Mouse (Mus musculus): ENCODE data around the gene Tmem181a. TPM values are rescaled to one million over a fixed set of nuclear protein-coding genes. Genes with fewer than 3 reads are reported as not detected.
"Not testable (repeated sequence)": the region's sequence is repeated elsewhere in the genome, so short reads cannot be mapped to it uniquely, and the experiment has no call there.

Gene Tmem181a
- polyA plus RNA-seq, 1 experiment from 2014 or later = 25.3 TPM

GRCm38 (mm10) chr17:6279772-6280171 lies 23.1 kb downstream of the Tmem181a start:
- not testable (repeated sequence) for ATAC-seq (ENCODE audit: insufficient number of reproducible peaks, insufficient read depth, low FRiP score, low TSS enrichment); H3K9ac ChIP-seq; H3K27ac ChIP-seq; H3K9me3 ChIP-seq; H3K36me3 ChIP-seq; H3K4me3 ChIP-seq; H3K4me1 ChIP-seq; H3K4me2 ChIP-seq (replicated peaks); H3K27me3 ChIP-seq
- WGBS = 89% methylated on average over 10 of the region's 10 CpGs

DNA sequence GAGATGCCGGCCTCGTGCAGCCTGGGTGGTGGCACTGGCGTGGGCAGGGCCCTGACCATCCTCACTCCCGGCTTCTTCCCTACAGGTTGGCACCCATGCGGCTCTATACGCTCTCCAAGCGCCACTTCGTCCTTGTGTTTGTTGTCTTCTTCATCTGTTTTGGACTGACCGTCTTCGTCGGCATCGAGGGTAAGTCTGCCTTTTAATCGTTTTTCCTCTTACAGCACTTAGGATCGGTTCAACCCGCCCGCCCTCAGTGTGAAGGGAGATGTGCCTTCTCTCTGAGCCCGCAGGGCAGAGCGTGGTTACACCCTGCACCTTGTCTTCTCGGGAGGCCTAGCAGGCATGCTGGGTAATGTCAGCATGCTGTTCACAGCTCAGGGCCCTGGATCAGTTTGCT lies 23.9 kb downstream of the Tmem181a start:
- not testable (repeated sequence) for H3K4me3 ChIP-seq; ATAC-seq (ENCODE audit: insufficient number of reproducible peaks, insufficient read depth, low FRiP score, low TSS enrichment); H3K9ac ChIP-seq; H3K4me1 ChIP-seq; H3K27me3 ChIP-seq; H3K36me3 ChIP-seq; H3K4me2 ChIP-seq (replicated peaks); H3K9me3 ChIP-seq; H3K27ac ChIP-seq
- 91% methylated on average over 17 of the region's 19 CpGs for WGBS

DNA sequence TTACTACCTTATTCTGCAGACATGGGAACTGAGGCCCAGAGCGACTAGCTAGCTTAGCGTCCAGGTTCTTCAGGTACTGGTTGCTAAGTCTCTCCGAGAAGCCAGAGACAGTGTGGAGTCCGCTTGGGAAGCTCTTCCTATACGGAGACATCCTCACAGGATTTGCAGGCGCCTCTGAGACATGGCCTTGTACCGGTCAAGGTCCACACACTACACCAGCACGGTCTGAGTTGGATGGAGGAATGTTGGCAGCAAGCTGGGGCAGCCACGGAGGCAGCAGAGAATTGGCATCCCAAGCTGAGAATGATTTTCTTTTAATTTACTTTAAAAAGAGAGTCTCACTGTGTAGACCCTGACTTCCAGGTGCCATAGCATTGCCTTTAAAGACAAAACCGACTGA lies 26.5 kb downstream of the Tmem181a start:
- H3K4me3 ChIP-seq; H3K27ac ChIP-seq; H3K4me1 ChIP-seq; H3K27me3 ChIP-seq; H3K4me2 ChIP-seq (replicated peaks); H3K9ac ChIP-seq; ATAC-seq (ENCODE audit: insufficient number of reproducible peaks, insufficient read depth, low FRiP score, low TSS enrichment); H3K9me3 ChIP-seq; H3K36me3 ChIP-seq: not testable (repeated sequence)
- WGBS = 95% methylated on average over 8 of the region's 10 CpGs

GRCm38 (mm10) chr17:6286169-6286568 lies 29.5 kb downstream of the Tmem181a start:
- WGBS = 90% methylated on average over 5 of the region's 5 CpGs
- not testable (repeated sequence) for H3K4me1 ChIP-seq; H3K27me3 ChIP-seq; H3K4me2 ChIP-seq (replicated peaks); H3K27ac ChIP-seq; H3K36me3 ChIP-seq; ATAC-seq (ENCODE audit: insufficient number of reproducible peaks, insufficient read depth, low FRiP score, low TSS enrichment); H3K9ac ChIP-seq; H3K9me3 ChIP-seq; H3K4me3 ChIP-seq

- not testable (repeated sequence) for H3K27me3 ChIP-seq; ATAC-seq (ENCODE audit: insufficient number of reproducible peaks, insufficient read depth, low FRiP score, low TSS enrichment); H3K9ac ChIP-seq; H3K4me1 ChIP-seq; H3K9me3 ChIP-seq; H3K4me2 ChIP-seq (replicated peaks); H3K27ac ChIP-seq; H3K36me3 ChIP-seq; H3K4me3 ChIP-seq
- WGBS = 91% methylated on average over 12 of the region's 12 CpGs
Measured at GRCm38 (mm10) chr17:6289045-6289444, 32.4 kb downstream of the Tmem181a start.

GRCm38 (mm10) chr17:6293882-6294281 lies 37.2 kb downstream of the Tmem181a start:
- 100% methylated on average over 1 of the region's 5 CpGs for WGBS
- not testable (repeated sequence) for H3K27ac ChIP-seq; H3K4me2 ChIP-seq (replicated peaks); H3K4me3 ChIP-seq; H3K9ac ChIP-seq; H3K4me1 ChIP-seq; H3K9me3 ChIP-seq; H3K36me3 ChIP-seq; H3K27me3 ChIP-seq
- peak; percentile 45; the same call in 1 of the 2 replicates for ATAC-seq (ENCODE audit: insufficient number of reproducible peaks, insufficient read depth, low FRiP score, low TSS enrichment)

GRCm38 (mm10) chr17:6297060-6297795 lies 40.6 kb downstream of the Tmem181a start:
- not testable (repeated sequence) for H3K27me3 ChIP-seq; H3K4me1 ChIP-seq; H3K9me3 ChIP-seq; H3K4me2 ChIP-seq (replicated peaks); H3K4me3 ChIP-seq; ATAC-seq (ENCODE audit: insufficient number of reproducible peaks, insufficient read depth, low FRiP score, low TSS enrichment); H3K27ac ChIP-seq; H3K36me3 ChIP-seq; H3K9ac ChIP-seq
- WGBS = 83% methylated on average over 9 of the region's 15 CpGs

DNA sequence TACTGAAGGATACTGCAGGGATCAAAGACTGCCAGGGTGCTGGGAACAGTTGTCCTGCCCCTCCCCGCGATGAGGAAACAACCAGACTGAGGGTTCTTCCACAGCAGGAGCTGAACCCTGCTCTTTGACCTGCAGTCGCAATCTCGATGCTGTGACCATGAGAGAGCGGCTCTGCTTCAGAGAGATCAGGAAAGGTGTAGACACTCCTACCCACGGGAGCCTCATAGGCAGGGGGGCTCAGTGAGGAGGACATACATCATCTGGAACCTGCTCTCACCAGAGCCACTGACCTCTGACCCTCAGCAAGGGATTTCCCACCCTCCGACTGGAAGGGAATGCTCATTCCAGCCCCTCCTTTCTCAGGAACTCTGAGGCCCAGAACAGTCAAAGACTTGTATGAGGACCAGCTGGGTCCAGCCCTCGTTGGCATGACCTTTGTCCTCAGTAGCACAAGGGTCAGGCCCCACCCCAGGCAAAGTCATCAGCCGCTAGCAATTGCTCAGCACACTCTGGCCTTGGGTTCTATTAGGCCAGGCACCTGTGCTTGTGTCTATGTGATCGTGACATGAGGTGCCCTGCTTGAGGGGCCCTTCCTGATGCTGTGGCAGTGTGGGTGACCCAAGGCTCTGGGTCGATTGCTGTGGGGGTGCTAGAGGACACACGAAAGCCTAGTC lies 43.7 kb downstream of the Tmem181a start:
- H3K4me1 ChIP-seq; ATAC-seq (ENCODE audit: insufficient number of reproducible peaks, insufficient read depth, low FRiP score, low TSS enrichment); H3K4me2 ChIP-seq (replicated peaks); H3K27ac ChIP-seq; H3K9me3 ChIP-seq; H3K27me3 ChIP-seq; H3K9ac ChIP-seq; H3K4me3 ChIP-seq; H3K36me3 ChIP-seq: not testable (repeated sequence)
- 65% methylated on average over 7 of the region's 12 CpGs for WGBS

GRCm38 (mm10) chr17:6304891-6305290 lies 48.2 kb downstream of the Tmem181a start:
- WGBS = 91% methylated on average over 5 of the region's 6 CpGs
- not testable (repeated sequence) for H3K4me3 ChIP-seq; H3K27me3 ChIP-seq; H3K9me3 ChIP-seq; H3K4me1 ChIP-seq; H3K4me2 ChIP-seq (replicated peaks); ATAC-seq (ENCODE audit: insufficient number of reproducible peaks, insufficient read depth, low FRiP score, low TSS enrichment); H3K9ac ChIP-seq; H3K27ac ChIP-seq; H3K36me3 ChIP-seq

GRCm38 (mm10) chr17:6305656-6306270 lies 49.1 kb downstream of the Tmem181a start:
- not testable (repeated sequence) for H3K4me2 ChIP-seq (replicated peaks); H3K9me3 ChIP-seq; H3K27me3 ChIP-seq; H3K4me3 ChIP-seq; ATAC-seq (ENCODE audit: insufficient number of reproducible peaks, insufficient read depth, low FRiP score, low TSS enrichment); H3K36me3 ChIP-seq; H3K27ac ChIP-seq; H3K9ac ChIP-seq; H3K4me1 ChIP-seq
- 93% methylated on average over 12 of the region's 12 CpGs for WGBS

DNA sequence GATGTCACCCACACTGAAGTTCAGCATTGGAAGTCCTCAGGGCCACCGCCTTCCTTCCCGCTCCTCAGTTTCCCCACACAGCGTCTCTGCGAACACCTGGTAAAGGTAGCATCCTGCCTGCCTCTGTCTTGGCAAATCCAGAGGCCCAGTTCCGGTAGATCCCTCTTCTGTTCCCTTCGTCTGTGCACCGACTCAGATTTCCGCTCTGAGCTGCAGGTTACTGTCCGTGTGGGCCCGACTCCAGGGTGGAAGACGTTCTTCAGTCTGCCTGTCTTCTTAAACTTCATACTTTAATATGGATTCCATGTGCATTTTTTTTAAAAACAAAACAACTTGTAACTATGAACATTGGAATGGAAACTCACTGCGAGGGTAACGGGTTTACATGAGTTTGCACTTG lies 49.8 kb downstream of the Tmem181a start:
- not testable (repeated sequence) for H3K27ac ChIP-seq; H3K4me3 ChIP-seq; H3K36me3 ChIP-seq; H3K4me1 ChIP-seq; H3K9ac ChIP-seq; ATAC-seq (ENCODE audit: insufficient number of reproducible peaks, insufficient read depth, low FRiP score, low TSS enrichment); H3K4me2 ChIP-seq (replicated peaks); H3K9me3 ChIP-seq; H3K27me3 ChIP-seq
- WGBS = 95% methylated on average over 11 of the region's 13 CpGs

DNA sequence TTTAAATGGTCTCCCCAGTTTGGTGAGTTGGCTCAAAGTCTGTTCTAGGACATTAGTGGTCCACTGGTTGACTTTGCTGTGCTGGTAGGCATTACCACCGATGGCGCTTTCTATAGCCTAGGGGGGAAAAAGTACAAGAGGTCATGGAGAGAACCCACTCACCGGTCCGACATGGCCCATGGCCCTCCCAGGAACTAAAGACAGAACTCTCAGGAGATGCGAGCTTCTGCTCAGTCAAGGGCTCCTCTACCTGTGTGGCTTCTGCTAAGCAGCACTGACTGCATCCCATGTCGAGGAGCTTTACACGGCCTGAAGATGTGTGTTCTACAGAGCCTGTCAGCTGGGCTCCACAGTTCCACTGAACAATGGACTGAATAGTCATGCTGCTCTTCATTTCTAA lies 55.1 kb downstream of the Tmem181a start:
- not testable (repeated sequence) for H3K9me3 ChIP-seq; H3K4me3 ChIP-seq; H3K27me3 ChIP-seq; H3K36me3 ChIP-seq; H3K4me1 ChIP-seq; H3K9ac ChIP-seq; H3K27ac ChIP-seq; H3K4me2 ChIP-seq (replicated peaks); ATAC-seq (ENCODE audit: insufficient number of reproducible peaks, insufficient read depth, low FRiP score, low TSS enrichment)
- 93% methylated on average over 7 of the region's 7 CpGs for WGBS

Data from embryonic facial prominence, embryonic 12.5 days (tissue).